Mouse (Mus musculus): ENCODE data around the gene Zan.

The Zan gene

GRCm38 (mm10) chr5:137476964-137477363, at the start of gene Zan:
TSS of gene Zan (minus strand) at chr5:137477064.
- DNase-seq, result no peak

GRCm38 (mm10) chr5:137526192-137526936, 49.5 kb upstream of the Zan start:
- peak; percentile 78 for DNase-seq

GRCm38 (mm10) chr5:137525511-137525910, 48.6 kb upstream of the Zan start:
- DNase-seq, result no peak

GRCm38 (mm10) chr5:137524671-137525070, 47.8 kb upstream of the Zan start:
- DNase-seq, result no peak

- DNase-seq, result no peak
Observed at GRCm38 (mm10) chr5:137524251-137524515, 47.3 kb upstream of the Zan start.

- no peak for DNase-seq
Observed at GRCm38 (mm10) chr5:137523396-137524250, 46.8 kb upstream of the Zan start.

GRCm38 (mm10) chr5:137522711-137523110, 45.8 kb upstream of the Zan start:
- no peak for DNase-seq

- no peak for DNase-seq
Observed at GRCm38 (mm10) chr5:137521861-137522260, 45.0 kb upstream of the Zan start.

- no peak for DNase-seq
Observed at GRCm38 (mm10) chr5:137519691-137520550, 43.1 kb upstream of the Zan start.

GRCm38 (mm10) chr5:137518436-137518835, 41.6 kb upstream of the Zan start, which contains the start of gene Gigyf1:
TSS of gene Gigyf1 (plus strand) at chr5:137518548.
- DNase-seq, result peak; percentile 58

GRCm38 (mm10) chr5:137514811-137515210, 37.9 kb upstream of the Zan start:
- DNase-seq, result no peak

GRCm38 (mm10) chr5:137513951-137514721, 37.3 kb upstream of the Zan start:
- DNase-seq, result no peak

- DNase-seq, result peak; percentile 71
Observed at GRCm38 (mm10) chr5:137512847-137513794, 36.3 kb upstream of the Zan start.

GRCm38 (mm10) chr5:137511706-137512105, 34.8 kb upstream of the Zan start:
- DNase-seq, result no peak

- DNase-seq, result no peak
Observed at GRCm38 (mm10) chr5:137510573-137511390, 33.9 kb upstream of the Zan start.

- DNase-seq, result peak; percentile 84
Observed at GRCm38 (mm10) chr5:137510014-137510501, 33.2 kb upstream of the Zan start.

GRCm38 (mm10) chr5:137504041-137504440, 27.2 kb upstream of the Zan start:
- peak; percentile 27 for DNase-seq

- DNase-seq, result peak; percentile 96
Observed at GRCm38 (mm10) chr5:137502667-137503110, 25.8 kb upstream of the Zan start.

- peak; percentile 100 for DNase-seq
Observed at GRCm38 (mm10) chr5:137501709-137502666, 25.1 kb upstream of the Zan start, which contains the start of gene Pop7. TSS of gene Pop7 (minus strand) at chr5:137502518.
